Mouse (Mus musculus) urinary bladder, postnatal 25 days (tissue): ENCODE measurements around the gene Tacr1.
"Not testable (repeated sequence)": the region's sequence is repeated elsewhere in the genome, so short reads cannot be mapped to it uniquely, and the experiment has no call there.

Experiments used
- DNase-seq: peaks from one replicate; pipeline ENCODE4 v3.0.0; 2022; ENCODE audit warnings: low spot score

Gene Tacr1

GRCm38 (mm10) chr6:82401595-82402451 lies at the start of gene Tacr1:
TSS of gene Tacr1 (plus strand) at chr6:82402334.
- no peak for DNase-seq

GRCm38 (mm10) chr6:82376144-82376543 lies 26.0 kb upstream of the Tacr1 start:
- no peak for DNase-seq

GRCm38 (mm10) chr6:82383556-82383955 lies 18.6 kb upstream of the Tacr1 start:
- DNase-seq: no peak

- DNase-seq: no peak
These were observed 664 bp downstream of the Tacr1 start for GRCm38 (mm10) chr6:82402501-82403495.

GRCm38 (mm10) chr6:82418367-82418766 lies 16.2 kb downstream of the Tacr1 start:
- no peak for DNase-seq

GRCm38 (mm10) chr6:82420222-82420621 lies 18.1 kb downstream of the Tacr1 start:
- DNase-seq: no peak

GRCm38 (mm10) chr6:82428890-82429289 lies 26.8 kb downstream of the Tacr1 start:
- DNase-seq: no peak

GRCm38 (mm10) chr6:82429766-82430165 lies 27.6 kb downstream of the Tacr1 start:
- no peak for DNase-seq

GRCm38 (mm10) chr6:82437174-82437573 lies 35.0 kb downstream of the Tacr1 start:
- DNase-seq: no peak

- not testable (repeated sequence) for DNase-seq
These were observed 50.3 kb downstream of the Tacr1 start for GRCm38 (mm10) chr6:82452206-82453095.

GRCm38 (mm10) chr6:82455245-82455644 lies 53.1 kb downstream of the Tacr1 start:
- DNase-seq: no peak

- DNase-seq: no peak
These were observed 55.1 kb downstream of the Tacr1 start for GRCm38 (mm10) chr6:82457163-82457763.

GRCm38 (mm10) chr6:82458762-82459389 lies 56.7 kb downstream of the Tacr1 start:
- no peak for DNase-seq

GRCm38 (mm10) chr6:82463171-82463570 lies 61.0 kb downstream of the Tacr1 start:
- DNase-seq: no peak

- no peak for DNase-seq
These were observed 72.3 kb downstream of the Tacr1 start for GRCm38 (mm10) chr6:82474477-82474876.

- no peak for DNase-seq
These were observed 81.7 kb downstream of the Tacr1 start for GRCm38 (mm10) chr6:82483842-82484241.

- DNase-seq: no peak
These were observed 92.3 kb downstream of the Tacr1 start for GRCm38 (mm10) chr6:82494481-82494880.

- no peak for DNase-seq
These were observed 108.8 kb downstream of the Tacr1 start for GRCm38 (mm10) chr6:82510843-82511416.

GRCm38 (mm10) chr6:82519626-82520025 lies 117.5 kb downstream of the Tacr1 start:
- DNase-seq: no peak

- no peak for DNase-seq
These were observed 120.4 kb downstream of the Tacr1 start for GRCm38 (mm10) chr6:82522567-82522966.
